Mouse (Mus musculus): ENCODE measurements around the gene Lrmp. TPM values are rescaled to one million over a fixed set of nuclear protein-coding genes. Genes with fewer than 3 reads are reported as not detected.

The Lrmp gene
- polyA plus RNA-seq, 1 experiment: 0.82 TPM

DNA sequence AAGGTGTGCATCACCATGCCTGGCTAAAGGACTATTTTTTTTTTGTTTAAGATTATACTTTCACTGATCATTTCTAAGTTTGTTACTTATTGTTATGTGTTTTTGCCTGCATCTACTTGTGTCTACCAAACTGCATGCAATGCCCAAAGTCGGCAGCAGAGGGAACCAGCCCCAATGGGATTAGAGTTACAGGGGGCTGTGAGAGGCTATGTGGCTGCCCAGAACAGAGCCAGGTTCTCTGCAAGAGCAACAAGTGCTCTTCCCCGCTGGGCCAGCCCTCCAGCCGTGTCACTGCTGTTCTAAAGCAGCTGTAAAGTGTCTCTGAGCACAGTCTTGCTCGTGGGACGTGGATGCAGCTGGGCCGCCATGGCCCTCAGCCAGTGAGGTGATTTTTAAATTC is 64.2 kb downstream of the Lrmp start:
- 31% methylated on average over 6 of the region's 6 CpGs for WGBS
- no peak for DNase-seq

DNA sequence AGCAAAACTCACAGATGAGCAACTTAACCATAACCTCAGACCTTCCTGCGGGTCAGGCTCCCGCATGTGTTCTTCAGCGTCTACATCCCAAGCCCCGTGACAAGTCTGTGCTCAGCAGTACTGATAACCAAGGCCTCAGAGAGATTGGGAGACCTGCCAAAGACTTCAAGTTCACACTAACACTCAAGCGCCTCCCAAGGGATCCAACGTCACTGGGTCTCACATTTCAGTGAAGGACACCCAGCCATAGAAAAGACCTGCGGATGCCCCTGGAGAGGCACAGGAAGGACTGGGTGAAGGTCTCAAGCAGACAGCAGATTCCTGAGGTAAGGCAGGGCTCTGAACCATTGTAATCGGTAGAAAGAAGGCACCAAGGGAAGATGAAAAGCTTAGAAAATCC is 66.6 kb downstream of the Lrmp start:
- no peak for DNase-seq
- no peak overlapping the region for H3K27ac ChIP-seq (ENCODE audit: insufficient read depth, low read length)
- H3K4me1 ChIP-seq (ENCODE audit: control insufficient read depth, insufficient read depth, low read length): no peaks in the 10 kb centered on the region; the same call in 1 of the 2 replicates
- no peaks in the 10 kb centered on the region for H3K27me3 ChIP-seq (ENCODE audit: control insufficient read depth, insufficient read depth, low read length)
- 54% methylated on average over 8 of the region's 8 CpGs for WGBS
- H3K4me3 ChIP-seq (replicated peaks; ENCODE audit: insufficient read depth, low read depth, low read length): no peak overlapping the region
- TF ChIP-seq CTCF (IDR thresholded peaks at IDR 0.05; ENCODE audit: borderline replicate concordance, insufficient read depth, low read depth, low read length): no peak

More for the DNA sequence above, 64.2 kb downstream of the Lrmp start:
- TF ChIP-seq CTCF (IDR thresholded peaks at IDR 0.05; ENCODE audit: borderline replicate concordance, insufficient read depth, low read depth, low read length) (peak; percentile 42; the same call in 1 of the 2 replicates), POLR2A (IDR thresholded peaks at IDR 0.05; ENCODE audit: borderline replicate concordance, insufficient read depth, low read length) (no peak)
- no peak overlapping the region for H3K27ac ChIP-seq (ENCODE audit: insufficient read depth, low read length)
- no peaks in the 10 kb centered on the region for H3K27me3 ChIP-seq (ENCODE audit: control insufficient read depth, insufficient read depth, low read length)
- H3K4me3 ChIP-seq (replicated peaks; ENCODE audit: insufficient read depth, low read depth, low read length): no peak overlapping the region
- H3K4me1 ChIP-seq (ENCODE audit: control insufficient read depth, insufficient read depth, low read length): no peaks in the 10 kb centered on the region; the same call in 1 of the 2 replicates

DNA sequence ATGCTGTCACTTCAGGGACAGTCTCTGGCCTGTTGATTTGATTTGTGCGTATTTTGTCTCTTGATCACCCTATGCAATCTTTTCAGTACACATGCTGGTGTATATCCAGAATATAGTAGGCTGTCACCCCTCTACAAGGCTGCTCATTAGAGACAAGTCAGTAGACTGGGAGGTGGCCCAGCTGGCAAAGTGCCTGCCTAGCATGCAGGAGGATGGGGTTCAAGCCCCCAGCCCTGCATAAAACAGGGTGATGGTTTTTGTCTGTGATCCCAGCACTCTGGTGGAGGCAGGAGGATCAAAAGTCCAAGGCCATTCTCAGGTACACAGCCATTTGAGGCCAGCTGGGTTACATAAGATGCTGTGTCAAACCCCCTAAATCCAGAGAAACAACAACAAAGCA is 70.6 kb downstream of the Lrmp start:
- WGBS: 83% methylated on average over 1 of the region's 1 CpGs
- no peak for DNase-seq
- no peaks in the 10 kb centered on the region for H3K4me1 ChIP-seq (ENCODE audit: control insufficient read depth, insufficient read depth, low read length)
- TF ChIP-seq POLR2A (IDR thresholded peaks at IDR 0.05; ENCODE audit: borderline replicate concordance, insufficient read depth, low read length) (no peak), CTCF (IDR thresholded peaks at IDR 0.05; ENCODE audit: borderline replicate concordance, insufficient read depth, low read depth, low read length) (no peak)
- no peak overlapping the region for H3K27ac ChIP-seq (ENCODE audit: insufficient read depth, low read length)
- no peak overlapping the region for H3K4me3 ChIP-seq (replicated peaks; ENCODE audit: insufficient read depth, low read depth, low read length)
- H3K27me3 ChIP-seq (ENCODE audit: control insufficient read depth, insufficient read depth, low read length): no peaks in the 10 kb centered on the region

- WGBS: 66% methylated on average over 27 of the region's 27 CpGs
- DNase-seq: peak; percentile 32 to 44
- TF ChIP-seq CTCF (IDR thresholded peaks at IDR 0.05; ENCODE audit: borderline replicate concordance, insufficient read depth, low read depth, low read length): no peak; the same call in 1 of the 2 replicates
- TF ChIP-seq POLR2A (IDR thresholded peaks at IDR 0.05; ENCODE audit: borderline replicate concordance, insufficient read depth, low read length): no peak
- Histone ChIP-seq H3K27ac (ENCODE audit: insufficient read depth, low read length) (no peak overlapping the region), H3K4me1 (ENCODE audit: control insufficient read depth, insufficient read depth, low read length) (no peaks in the 10 kb centered on the region), H3K27me3 (ENCODE audit: control insufficient read depth, insufficient read depth, low read length) (no peaks in the 10 kb centered on the region), H3K4me3 (replicated peaks; ENCODE audit: insufficient read depth, low read depth, low read length) (peak overlapping the region; percentile 44)
Observed at GRCm38 (mm10) chr6:145187093-145188088, 71.9 kb downstream of the Lrmp start.

DNA sequence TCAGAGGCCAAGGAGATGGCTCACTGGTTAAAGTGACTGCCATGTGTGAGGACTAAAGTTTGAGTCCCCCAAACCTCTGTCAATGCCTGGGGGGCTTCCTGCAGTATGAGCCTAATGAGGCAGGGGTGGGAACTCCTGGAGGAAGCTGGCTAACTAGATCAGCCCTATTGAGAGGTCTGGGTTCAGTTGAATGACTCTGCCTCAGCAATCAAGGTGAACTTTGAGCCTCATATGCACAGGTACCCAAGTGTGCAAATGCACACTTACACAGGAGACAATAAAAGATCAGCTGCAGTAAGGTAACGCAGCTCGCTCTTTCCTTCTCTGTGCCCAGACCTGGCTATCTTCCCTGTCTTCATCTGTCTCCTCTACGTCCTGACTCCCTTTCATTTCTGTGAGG is 77.6 kb downstream of the Lrmp start:
- H3K27ac ChIP-seq (ENCODE audit: insufficient read depth, low read length): no peak overlapping the region
- TF ChIP-seq CTCF (IDR thresholded peaks at IDR 0.05; ENCODE audit: borderline replicate concordance, insufficient read depth, low read depth, low read length) (no peak), POLR2A (IDR thresholded peaks at IDR 0.05; ENCODE audit: borderline replicate concordance, insufficient read depth, low read length) (no peak)
- DNase-seq: no peak
- H3K4me1 ChIP-seq (ENCODE audit: control insufficient read depth, insufficient read depth, low read length): no peaks in the 10 kb centered on the region
- H3K4me3 ChIP-seq (replicated peaks; ENCODE audit: insufficient read depth, low read depth, low read length): no peak overlapping the region
- no peaks in the 10 kb centered on the region for H3K27me3 ChIP-seq (ENCODE audit: control insufficient read depth, insufficient read depth, low read length)
- 35% methylated on average over 3 of the region's 3 CpGs for WGBS

DNA sequence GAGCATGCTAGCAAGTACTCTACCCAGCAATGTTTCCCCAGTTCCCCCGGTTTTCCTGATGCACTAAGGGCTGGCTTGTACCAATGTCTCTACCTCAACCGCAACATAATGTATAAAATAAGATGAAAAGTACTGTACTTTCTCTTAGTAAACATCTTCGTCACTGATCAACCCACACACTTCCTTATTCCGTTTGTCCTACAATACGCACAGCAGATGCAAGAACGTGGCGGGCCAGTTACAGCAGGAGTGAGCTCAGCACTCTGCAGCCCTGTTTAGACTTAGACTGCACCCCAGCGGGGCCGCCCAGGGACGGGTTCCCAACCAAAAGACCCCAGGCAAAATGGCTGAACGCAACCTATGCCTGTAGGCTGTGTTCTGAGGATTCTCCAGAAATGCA is 78.0 kb downstream of the Lrmp start:
- Histone ChIP-seq H3K4me3 (replicated peaks; ENCODE audit: insufficient read depth, low read depth, low read length) (no peak overlapping the region), H3K27ac (ENCODE audit: insufficient read depth, low read length) (no peak overlapping the region), H3K4me1 (ENCODE audit: control insufficient read depth, insufficient read depth, low read length) (no peaks in the 10 kb centered on the region), H3K27me3 (ENCODE audit: control insufficient read depth, insufficient read depth, low read length) (no peaks in the 10 kb centered on the region)
- 80% methylated on average over 11 of the region's 11 CpGs for WGBS
- TF ChIP-seq POLR2A (IDR thresholded peaks at IDR 0.05; ENCODE audit: borderline replicate concordance, insufficient read depth, low read length) (no peak), CTCF (IDR thresholded peaks at IDR 0.05; ENCODE audit: borderline replicate concordance, insufficient read depth, low read depth, low read length) (no peak)
- no peak for DNase-seq

- TF ChIP-seq CTCF (IDR thresholded peaks at IDR 0.05; ENCODE audit: borderline replicate concordance, insufficient read depth, low read depth, low read length) (no peak), POLR2A (IDR thresholded peaks at IDR 0.05; ENCODE audit: borderline replicate concordance, insufficient read depth, low read length) (no peak)
- H3K4me1 ChIP-seq (ENCODE audit: control insufficient read depth, insufficient read depth, low read length): no peaks in the 10 kb centered on the region
- no peak for DNase-seq
- WGBS: 95% methylated on average over 8 of the region's 8 CpGs
- no peak overlapping the region for H3K4me3 ChIP-seq (replicated peaks; ENCODE audit: insufficient read depth, low read depth, low read length)
- H3K27ac ChIP-seq (ENCODE audit: insufficient read depth, low read length): no peak overlapping the region
- H3K27me3 ChIP-seq (ENCODE audit: control insufficient read depth, insufficient read depth, low read length): no peaks in the 10 kb centered on the region
Observed at GRCm38 (mm10) chr6:145197949-145198686, 82.7 kb downstream of the Lrmp start.
